Mouse (Mus musculus) ES-Bruce4 (cell line): ENCODE measurements around the gene Cdkl4. TPM values are rescaled to one million over a fixed set of nuclear protein-coding genes. Genes with fewer than 3 reads are reported as not detected.

Experiments
- H3K27ac ChIP-seq: 2 replicates; pipeline ENCODE4 v1.5.1; 2012; ENCODE audit warnings: low read length, inconsistent platforms; ENCODE audit not compliant: insufficient read depth
- H3K27me3 ChIP-seq: 2 replicates; pipeline ENCODE4 v1.6.1; 2012; ENCODE audit warnings: mild to moderate bottlenecking, low read length, inconsistent platforms; ENCODE audit not compliant: control insufficient read depth, poor library complexity, insufficient read depth, severe bottlenecking
- H3K36me3 ChIP-seq: 2 replicates; pipeline ENCODE4 v1.6.1; 2012; ENCODE audit warnings: inconsistent platforms, mild to moderate bottlenecking, low read length, moderate library complexity; ENCODE audit not compliant: control insufficient read depth, poor library complexity, insufficient read depth, severe bottlenecking
- H3K4me1 ChIP-seq: one replicate; pipeline ENCODE4 v1.8.1; 2011; ENCODE audit warnings: low read length; ENCODE audit not compliant: control insufficient read depth, insufficient read depth
- H3K4me3 ChIP-seq: 2 replicates; pipeline ENCODE4 v1.5.1; 2011; ENCODE audit warnings: low read depth, mild to moderate bottlenecking, low read length
- H3K9ac ChIP-seq: 2 replicates; pipeline ENCODE4 v1.6.1; 2012; ENCODE audit warnings: low read depth, mild to moderate bottlenecking, inconsistent platforms; ENCODE audit not compliant: poor library complexity, severe bottlenecking
- H3K9me3 ChIP-seq: replicated peaks from 2 replicates; pipeline ENCODE4 v1.6.1; 2012; ENCODE audit warnings: mild to moderate bottlenecking, low read length, inconsistent platforms; ENCODE audit not compliant: control insufficient read depth, poor library complexity, insufficient read depth, severe bottlenecking
- CTCF ChIP-seq: IDR thresholded peaks from one replicate; pipeline ENCODE4 v1.8.1; 2011; ENCODE audit warnings: low read depth, low read length
- EP300 ChIP-seq: IDR thresholded peaks from 2 replicates; pipeline ENCODE4 v1.6.1; 2011; ENCODE audit warnings: low read depth, low read length; ENCODE audit not compliant: insufficient read depth
- POLR2A ChIP-seq: IDR thresholded peaks from one replicate; pipeline ENCODE4 v1.8.1; 2011; ENCODE audit warnings: low read length; ENCODE audit not compliant: insufficient read depth
- polyA plus RNA-seq: library from polyadenylated mRNA; stranded (reverse); fragments of >200 nt; gene quantifications from 2 replicates; pipeline ENCODE4 v1.2.4, GENCODE M21; 2011; ENCODE audit warnings: low read depth; ENCODE audit not compliant: missing spikeins, insufficient read depth, insufficient read length

Cdkl4 gene
- polyA plus RNA-seq, 1 experiment: 0.78 TPM

DNA sequence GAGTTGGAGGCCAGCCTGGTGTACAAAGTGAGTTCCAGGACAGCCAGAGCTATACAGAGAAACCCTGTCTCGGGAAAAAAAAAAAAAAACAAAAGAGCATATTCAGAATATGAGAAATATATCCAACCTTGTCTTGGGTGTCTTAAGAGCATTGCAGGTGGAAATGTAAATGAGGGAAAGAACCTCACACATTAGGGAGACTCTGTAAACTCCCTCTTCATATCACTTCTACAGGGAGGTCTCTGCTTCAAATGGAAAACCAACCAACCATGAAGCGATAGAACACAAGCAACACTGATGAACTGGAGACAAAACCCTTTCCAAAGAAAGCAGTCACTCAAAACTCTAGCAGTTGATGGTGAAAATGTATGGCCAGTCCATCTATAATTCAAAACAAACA, 99.9 kb downstream of the Cdkl4 start:
- TF ChIP-seq POLR2A: no peak
- Histone ChIP-seq H3K27me3 (no peaks in the 10 kb centered on the region), H3K9ac (no peak overlapping the region), H3K36me3 (peaks cover 8% of the 10 kb centered on the region; the same call in 1 of the 2 replicates), H3K27ac (no peak overlapping the region), H3K4me3 (no peak overlapping the region), H3K9me3 (no peaks in the 10 kb centered on the region), H3K4me1 (no peaks in the 10 kb centered on the region)

DNA sequence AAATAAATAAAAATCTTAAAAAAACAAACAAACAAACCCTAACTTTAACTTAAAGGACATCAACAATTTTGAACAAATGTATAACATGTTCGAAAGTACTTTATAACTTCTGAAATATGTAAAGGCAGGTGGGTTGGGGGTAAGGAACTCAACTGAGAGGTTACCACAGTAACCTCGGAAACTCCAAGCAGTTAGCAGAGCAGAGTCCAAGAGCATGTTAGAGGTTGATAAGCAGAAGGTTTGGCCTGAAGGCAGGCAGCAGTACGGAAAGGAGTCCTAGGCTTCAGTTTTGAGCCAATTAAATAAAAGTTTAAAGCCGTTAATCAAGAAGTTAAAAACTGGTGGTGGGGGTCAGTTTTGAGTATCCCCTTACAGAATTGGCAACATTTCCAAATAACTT, 101.1 kb downstream of the Cdkl4 start:
- peaks cover 8% of the 10 kb centered on the region; the same call in 1 of the 2 replicates for H3K36me3 ChIP-seq
- no peaks in the 10 kb centered on the region for H3K4me1 ChIP-seq
- no peak overlapping the region for H3K27ac ChIP-seq
- no peaks in the 10 kb centered on the region for H3K9me3 ChIP-seq
- TF ChIP-seq EP300 (no peak), POLR2A (no peak), CTCF (no peak)
- H3K27me3 ChIP-seq: no peaks in the 10 kb centered on the region
- H3K9ac ChIP-seq: no peak overlapping the region
- H3K4me3 ChIP-seq: no peak overlapping the region

Other genes starting within 250 kb of the Cdkl4 start
- not detected in 2 replicates for gene Gm10190, start 204.3 kb downstream of the Cdkl4 start, polyA plus RNA-seq
- gene Sos1, start 97.4 kb downstream of the Cdkl4 start, polyA plus RNA-seq: 40.3 and 43.1 TPM in 2 replicates
- gene Map4k3, start 150.7 kb upstream of the Cdkl4 start, polyA plus RNA-seq: 52.4 and 52.5 TPM in 2 replicates